Mouse (Mus musculus) gastrocnemius, postnatal 25 days (tissue): ENCODE measurements around the gene Rfx5. TPM values are rescaled to one million over a fixed set of nuclear protein-coding genes. Genes with fewer than 3 reads are reported as not detected.
"Not testable (repeated sequence)": the region's sequence is repeated elsewhere in the genome, so short reads cannot be mapped to it uniquely, and the experiment has no call there.

ENCODE experiments used
- DNase-seq: peaks from one replicate; pipeline ENCODE4 v3.0.0; 2022
- long read RNA-seq, 2 experiments: library from polyadenylated mRNA; stranded (forward); transcript quantifications; one replicate each; pipeline ENCODE4 v2.0.0; 2021
- total RNA-seq, 2 experiments: library from RNA; stranded (reverse); gene quantifications; 1 replicate in 1 of 2; 2 replicates in 1 of 2; pipeline ENCODE4 v1.2.3; 2021

Rfx5 gene
- total RNA-seq = 1 to 10 TPM; 3.3 to 6.6 TPM
- long read RNA-seq, experiment 1, partial matches to known transcripts = 0 of 3 reads
- long read RNA-seq, experiment 1, other reads (novel, unspliced or antisense) = 3 of 3 reads
- long read RNA-seq, experiment 2, full-length matches to known transcripts = 1 of 3 reads
- long read RNA-seq, experiment 2, partial matches to known transcripts = 1 of 3 reads
- long read RNA-seq, experiment 2, other reads (novel, unspliced or antisense) = 1 of 3 reads

- DNase-seq = peak; percentile 92
Observed at GRCm38 (mm10) chr3:94953764-94954616, at the start of gene Rfx5. TSS of gene Rfx5 (plus strand) at chr3:94954075.

GRCm38 (mm10) chr3:94904759-94905158 is 49.1 kb upstream of the Rfx5 start:
- DNase-seq = not testable (repeated sequence)

- no peak for DNase-seq
Observed at GRCm38 (mm10) chr3:94906482-94906881, 47.4 kb upstream of the Rfx5 start.

DNA sequence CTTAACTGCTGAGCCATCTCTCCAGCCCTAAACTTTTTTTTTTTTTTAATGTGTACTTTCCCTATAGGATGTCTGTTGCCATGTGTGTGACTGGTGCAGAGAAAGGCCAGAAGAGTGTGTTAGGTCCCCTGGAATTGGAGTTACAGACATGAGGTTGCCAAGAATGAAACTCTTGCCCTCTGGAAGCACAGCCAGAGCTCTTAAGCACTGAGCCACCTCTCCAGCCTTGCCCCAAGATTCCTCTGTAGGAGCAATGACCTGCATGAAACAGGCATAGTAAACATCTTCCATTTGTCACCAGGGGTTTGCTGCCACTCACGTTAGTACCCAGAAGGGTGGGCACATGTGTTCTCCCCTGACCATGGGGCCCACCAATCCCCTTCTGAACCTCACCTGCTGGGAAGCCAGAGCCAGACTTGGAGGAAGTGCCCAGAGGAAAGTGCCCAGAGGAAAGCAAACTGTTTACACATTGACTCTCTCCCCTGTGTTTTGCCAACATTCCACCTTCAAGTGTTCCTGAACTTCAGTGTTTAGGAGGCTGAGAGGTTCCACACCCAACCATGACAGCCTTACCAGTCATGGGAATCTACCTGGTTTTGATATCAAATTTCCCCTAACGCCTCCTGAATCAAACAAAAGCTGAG is 42.7 kb upstream of the Rfx5 start:
- no peak for DNase-seq

- DNase-seq = no peak
Observed at GRCm38 (mm10) chr3:94913801-94914200, 40.1 kb upstream of the Rfx5 start.

DNA sequence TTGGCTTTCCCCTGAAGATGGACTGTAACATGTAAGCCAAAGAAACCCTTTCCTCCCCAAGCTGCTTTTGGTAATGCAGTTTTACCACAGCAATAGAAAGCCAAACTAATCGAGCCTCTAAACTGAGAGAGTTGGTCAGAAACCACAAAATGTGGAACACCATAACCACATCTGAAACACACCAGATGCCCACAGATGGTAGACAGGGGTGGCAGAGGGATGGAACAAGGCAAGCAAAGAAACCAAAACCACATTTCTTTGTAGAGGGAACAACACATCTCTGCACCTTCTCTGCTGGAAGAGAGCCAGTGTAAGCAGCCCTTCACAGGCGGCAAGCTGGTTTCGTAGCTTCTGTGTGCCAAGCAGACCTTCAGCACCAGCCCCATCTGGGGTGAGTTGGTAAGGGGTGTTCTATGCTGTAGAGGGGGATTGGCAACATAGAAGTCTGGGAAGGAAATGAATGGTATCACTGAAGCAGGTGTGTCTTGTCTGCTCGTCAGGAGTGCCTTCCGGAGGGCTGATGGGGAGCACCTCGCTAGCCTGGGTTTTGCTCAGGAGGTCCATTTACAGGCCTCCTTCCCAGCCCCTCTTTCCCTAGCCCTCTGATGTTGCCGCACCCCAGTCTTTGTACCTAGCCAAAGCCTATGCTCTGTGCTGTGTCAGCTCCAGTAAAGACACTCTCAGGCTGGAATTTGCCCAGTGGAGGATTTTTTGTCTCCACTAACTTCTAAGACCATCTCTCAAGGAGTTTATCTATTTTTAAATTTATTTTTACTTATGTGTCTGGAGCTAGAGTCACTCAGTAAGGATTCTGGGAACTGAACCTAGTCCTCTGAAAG is 37.8 kb upstream of the Rfx5 start:
- no peak for DNase-seq

- no peak for DNase-seq
Observed at GRCm38 (mm10) chr3:94917816-94918361, 36.0 kb upstream of the Rfx5 start.

- no peak for DNase-seq
Observed at GRCm38 (mm10) chr3:94918845-94919244, 35.0 kb upstream of the Rfx5 start.

GRCm38 (mm10) chr3:94921104-94921503 is 32.8 kb upstream of the Rfx5 start:
- peak; percentile 28 for DNase-seq

DNA sequence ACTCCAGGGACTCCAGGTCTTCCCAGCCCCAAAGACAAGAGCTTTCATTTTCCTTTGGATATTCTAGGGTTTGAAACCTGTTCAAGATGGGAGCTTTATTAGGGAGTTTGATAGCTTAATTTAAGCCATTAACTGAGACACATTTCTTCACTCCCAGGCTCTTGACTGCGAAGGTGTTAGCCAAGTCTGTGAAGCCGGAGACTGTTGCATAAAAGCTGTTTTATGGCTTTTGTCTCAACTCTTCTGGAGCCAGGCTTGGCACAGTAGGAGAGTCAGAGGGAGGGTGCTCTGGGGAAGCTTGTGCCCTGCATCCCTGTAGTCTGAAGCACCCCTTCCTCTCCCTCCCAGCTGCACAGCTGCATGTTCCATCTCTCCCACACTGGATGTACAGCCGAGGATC is 31.5 kb upstream of the Rfx5 start:
- DNase-seq = no peak

DNA sequence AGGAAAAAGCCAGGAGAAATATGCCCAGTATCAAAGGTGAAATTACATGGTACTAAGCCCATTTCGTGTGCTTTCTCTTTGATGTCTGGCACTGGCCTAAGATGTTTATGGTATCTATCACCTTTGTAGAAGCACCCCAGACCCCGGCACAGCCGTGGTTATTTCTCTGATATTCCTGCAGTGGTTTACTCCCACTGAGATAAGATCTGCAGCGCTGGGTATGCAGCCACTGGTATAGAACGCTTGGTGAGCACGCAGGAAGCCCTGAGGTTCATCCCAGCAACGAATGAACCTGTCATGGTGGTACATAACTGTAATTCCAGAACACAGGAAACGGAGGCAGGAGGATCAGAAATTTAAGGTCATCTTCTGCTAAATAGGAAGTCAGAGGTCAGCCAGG is 29.2 kb upstream of the Rfx5 start:
- DNase-seq = no peak

GRCm38 (mm10) chr3:94926301-94926736 is 27.6 kb upstream of the Rfx5 start:
- not testable (repeated sequence) for DNase-seq

GRCm38 (mm10) chr3:94928979-94929378 is 24.9 kb upstream of the Rfx5 start:
- DNase-seq = not testable (repeated sequence)

GRCm38 (mm10) chr3:94930386-94931266 is 23.2 kb upstream of the Rfx5 start:
- DNase-seq = not testable (repeated sequence)

- DNase-seq = not testable (repeated sequence)
Observed at GRCm38 (mm10) chr3:94931427-94932082, 22.3 kb upstream of the Rfx5 start.

- DNase-seq = not testable (repeated sequence)
Observed at GRCm38 (mm10) chr3:94932279-94932678, 21.6 kb upstream of the Rfx5 start.

GRCm38 (mm10) chr3:94932809-94933564 is 20.9 kb upstream of the Rfx5 start, which contains the start of gene Selenbp1:
TSS of gene Selenbp1 (plus strand) at chr3:94933056.
- peak; percentile 76 for DNase-seq

DNA sequence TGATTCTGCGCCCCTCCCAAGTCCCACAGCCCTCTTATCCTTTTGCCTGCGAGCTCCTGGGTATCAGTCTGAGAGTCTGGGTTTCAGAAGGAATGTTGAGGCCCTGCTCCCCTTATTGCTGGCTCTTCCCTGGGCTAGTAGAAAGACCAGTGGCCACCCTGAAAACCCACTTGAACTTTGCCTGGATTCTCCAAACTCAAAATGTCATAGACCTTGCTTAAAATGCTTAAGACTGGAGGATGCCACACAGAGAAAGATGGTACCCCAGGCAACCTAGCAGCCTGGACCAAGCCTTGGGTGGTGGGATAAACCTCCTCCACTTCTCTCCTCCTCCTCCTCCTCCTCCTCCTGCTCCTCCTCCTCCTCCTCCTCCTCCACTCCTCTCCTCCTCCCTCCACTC is 20.3 kb upstream of the Rfx5 start:
- not testable (repeated sequence) for DNase-seq

DNA sequence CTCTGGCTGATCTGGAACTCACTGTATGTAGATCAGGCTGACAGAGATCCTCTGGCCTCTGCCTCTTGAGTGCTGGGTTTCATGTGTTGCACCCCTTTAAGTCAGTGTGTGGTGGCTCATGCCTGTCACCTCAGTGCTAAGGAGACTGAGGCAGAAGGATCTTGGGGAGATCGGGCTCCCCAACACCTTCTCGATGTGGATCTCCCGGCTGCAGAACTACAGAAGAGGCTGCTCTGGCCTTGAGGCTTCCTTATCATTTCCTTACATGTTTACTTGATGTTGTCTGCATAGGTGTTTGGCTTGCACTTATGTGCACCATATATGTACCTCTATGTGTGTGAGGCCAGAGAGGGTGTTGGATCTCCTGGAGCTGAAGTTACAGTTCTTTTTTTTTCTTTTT is 19.3 kb upstream of the Rfx5 start:
- DNase-seq = not testable (repeated sequence)
